Mouse (Mus musculus): Measurements from ENCODE around the gene Med23.

- TF ChIP-seq CTCF (IDR thresholded peaks at IDR 0.05; ENCODE audit: extremely low read depth, insufficient read length, insufficient replicate concordance, low read depth, low read length) = no peak
- no peak for TF ChIP-seq POLR2A (IDR thresholded peaks at IDR 0.05; ENCODE audit: low read depth, low read length)
Measured at GRCm38 (mm10) chr10:24930143-24930542, 60.4 kb downstream of the Med23 start.

Data from small intestine, adult 2 months (tissue).